ENCODE assay signal across 8 mouse cellular contexts in the genomic region with DNA sequence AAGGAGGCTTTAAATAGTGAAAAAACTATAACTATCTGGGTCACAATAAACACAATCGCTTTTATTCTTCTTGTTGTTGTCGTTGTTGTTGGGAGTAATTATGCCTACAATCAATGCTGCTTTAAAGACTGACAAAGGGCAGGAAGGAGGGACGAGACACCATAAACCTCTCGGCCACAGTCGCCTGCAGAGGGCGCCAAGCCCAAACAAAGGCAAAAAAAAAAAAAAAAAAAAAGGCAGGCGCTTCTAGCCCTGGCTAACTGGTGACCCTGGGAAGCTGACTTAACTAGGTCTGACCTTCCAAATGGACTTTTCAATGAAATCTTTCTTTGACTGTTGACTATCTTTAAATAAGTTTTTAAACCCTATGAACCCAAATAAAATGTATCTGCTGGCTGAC.
DNase-seq lines count a peak whose midpoint lies in the region; ATAC-seq and TF ChIP-seq lines count a peak whose summit lies in the region.

No protein-coding gene starts in this region.

- H3K79me2 ChIP-seq in liver, adult 2 months (ENCODE audit: control insufficient read depth, insufficient read depth, low read length), result no peaks in the 10 kb centered on the region

- ATAC-seq in midbrain, embryonic 15.5 days (replicated peaks), result no peak

- no peaks in the 10 kb centered on the region for H3K27me3 ChIP-seq in liver, adult 2 months (ENCODE audit: control insufficient read depth, insufficient read depth, low read length)
- H3K27me3 ChIP-seq in midbrain, embryonic 15.5 days (replicated peaks), result no peaks in the 10 kb centered on the region

- peak; percentile 23 to 65 for DNase-seq in heart, postnatal 10 days
- no peak for DNase-seq in heart, adult 9 months (ENCODE audit: low spot score in 2 of 2)
- peak; percentile 58 for DNase-seq in right cerebral cortex, postnatal 4 days
- DNase-seq in right cerebral cortex, postnatal 10 days (ENCODE audit: low spot score in 2 of 2), result no peak
- DNase-seq in adrenal gland, postnatal 36 days, result peak; percentile 60 to 71
- peak; percentile 86 for DNase-seq in liver, adult 2 months (ENCODE audit: extremely low read depth, low read depth, low spot score)
- DNase-seq in thymus, postnatal 14 days, result peak; percentile 44

- no peak overlapping the region for H3K4me2 ChIP-seq in midbrain, embryonic 15.5 days

- peak; percentile 71 for TF ChIP-seq CTCF in liver, adult 2 months (IDR thresholded peaks at IDR 0.05; ENCODE audit: low read depth, low read length)

- H3K27ac ChIP-seq in liver, adult 2 months (replicated peaks; ENCODE audit: insufficient read depth, low read depth, low read length), result no peak overlapping the region
- no peak overlapping the region for H3K27ac ChIP-seq in midbrain, embryonic 15.5 days

- H3K4me1 ChIP-seq in liver, adult 2 months (ENCODE audit: control insufficient read depth, insufficient read depth, low read length), result peaks cover 11% of the 10 kb centered on the region; the same call in 1 of the 2 replicates
- no peaks in the 10 kb centered on the region for H3K4me1 ChIP-seq in midbrain, embryonic 15.5 days

- 13% methylated on average over 7 of the region's 7 CpGs for WGBS in liver, adult 2 months
- 16% methylated on average over 7 of the region's 7 CpGs for WGBS in midbrain, embryonic 15.5 days

- H3K9ac ChIP-seq in liver, adult 2 months (ENCODE audit: low read depth, low read length), result no peak overlapping the region
- no peak overlapping the region for H3K9ac ChIP-seq in midbrain, embryonic 15.5 days

- H3K9me3 ChIP-seq in midbrain, embryonic 15.5 days, result no peaks in the 10 kb centered on the region

- TF ChIP-seq POLR2A in liver, adult 2 months (IDR thresholded peaks at IDR 0.05; ENCODE audit: extremely low read depth, insufficient read depth, low read length), result no peak

- H3K36me3 ChIP-seq in liver, adult 2 months (ENCODE audit: control insufficient read depth, insufficient read depth, low read length), result no peaks in the 10 kb centered on the region
- no peaks in the 10 kb centered on the region for H3K36me3 ChIP-seq in midbrain, embryonic 15.5 days (replicated peaks)

- intact Hi-C loops in heart, postnatal 10 days (cut with DNase I), result loop anchor here (2.0 to 5.0 kb wide), 5 partner anchors 162 to 414 kb away; a partner anchor contains a TSS

- no peak overlapping the region for H3K4me3 ChIP-seq in liver, adult 2 months (ENCODE audit: insufficient read depth, low read depth, low read length)
- no peak overlapping the region for H3K4me3 ChIP-seq in midbrain, embryonic 15.5 days

Comparison
In these comparisons a context has a peak if more than half of its experiments do, and no peak if none do; other contexts are left out.
1. DNase-seq: peak in heart, postnatal 10 days (2 of 2), right cerebral cortex, postnatal 4 days (single experiment), adrenal gland, postnatal 36 days (2 of 2), liver, adult 2 months (single experiment) and thymus, postnatal 14 days (single experiment); none in heart, adult 9 months (0 of 2) and right cerebral cortex, postnatal 10 days (0 of 2).